Mouse (Mus musculus): ENCODE data around the gene Dennd2d. TPM values are rescaled to one million over a fixed set of nuclear protein-coding genes. Genes with fewer than 3 reads are reported as not detected.

The Dennd2d gene
- polyA plus RNA-seq, 1 experiment = 4.1 TPM

DNA sequence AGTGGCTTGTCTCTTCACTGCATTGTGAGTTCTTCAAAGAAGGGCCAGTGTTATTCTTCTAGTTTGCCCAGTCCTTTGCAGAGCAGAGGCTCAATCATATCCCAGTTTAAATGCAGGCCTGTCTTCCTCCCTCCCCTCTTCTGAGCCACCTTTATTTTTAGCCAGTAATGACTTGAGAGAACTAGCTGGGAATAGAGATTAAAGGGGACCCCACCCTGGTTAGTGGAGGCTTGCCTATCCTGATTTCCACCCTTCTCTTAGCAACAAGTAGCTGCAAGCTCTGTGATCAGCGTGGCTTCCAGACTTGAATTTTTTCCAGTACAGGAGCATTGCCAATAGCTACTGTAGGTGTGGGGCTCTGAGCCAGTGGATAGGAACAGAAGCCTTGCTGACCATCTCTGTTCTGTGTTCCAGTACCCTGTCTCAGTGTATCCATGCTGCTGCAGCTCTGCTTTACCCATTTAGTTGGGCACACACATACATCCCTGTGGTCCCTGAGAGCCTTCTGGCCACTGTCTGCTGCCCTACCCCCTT lies 12.3 kb downstream of the Dennd2d start:
- H3K4me3 ChIP-seq (ENCODE audit: insufficient read depth, low read length) = no peak overlapping the region
- TF ChIP-seq CTCF (IDR thresholded peaks at IDR 0.05; ENCODE audit: low read depth, low read length) = no peak
- no peak for TF ChIP-seq POLR2A (IDR thresholded peaks at IDR 0.05; ENCODE audit: borderline replicate concordance, low read depth, low read length)
- no peak overlapping the region for H3K27ac ChIP-seq (ENCODE audit: insufficient read depth, low read depth, low read length)
- peaks cover 46% of the 10 kb centered on the region for H3K4me1 ChIP-seq (ENCODE audit: control insufficient read depth, insufficient read depth, low read length)

DNA sequence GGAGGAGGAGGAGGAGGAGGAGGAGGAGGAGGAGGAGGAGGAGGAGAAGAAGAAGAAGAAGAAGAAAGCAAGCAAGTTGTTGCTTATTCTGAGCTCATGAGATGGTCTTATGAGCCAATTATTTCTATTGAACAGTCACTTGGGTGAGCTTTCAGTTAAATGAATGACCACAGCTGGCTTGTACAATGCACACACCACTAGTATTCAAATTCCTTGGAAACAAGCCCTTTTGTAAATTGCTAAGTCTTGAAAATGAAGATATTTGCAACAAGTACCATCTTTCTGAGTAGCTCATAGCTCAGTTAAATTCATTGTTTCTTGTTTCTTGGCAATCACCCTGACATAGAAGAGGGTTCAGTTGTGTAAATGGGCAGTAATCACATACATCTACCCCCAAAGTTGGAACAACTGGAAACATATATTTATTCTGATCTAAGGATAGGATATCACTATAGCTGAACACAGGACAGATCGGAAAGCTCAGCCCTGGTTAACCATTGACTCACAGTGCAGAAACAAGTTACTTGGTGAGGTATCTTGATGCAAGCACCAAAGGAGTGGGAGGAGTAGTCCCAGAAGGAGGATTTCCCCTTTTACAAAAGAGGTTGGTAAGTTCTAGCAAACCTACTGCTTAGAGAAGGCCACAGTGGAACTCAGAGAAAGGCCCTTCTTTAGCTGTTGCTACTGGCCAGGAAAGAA lies 13.3 kb downstream of the Dennd2d start:
- TF ChIP-seq CTCF (IDR thresholded peaks at IDR 0.05; ENCODE audit: low read depth, low read length) (no peak), POLR2A (IDR thresholded peaks at IDR 0.05; ENCODE audit: borderline replicate concordance, low read depth, low read length) (no peak)

GRCm38 (mm10) chr3:106496045-106496721 lies 14.0 kb downstream of the Dennd2d start:
- no peak for TF ChIP-seq POLR2A (IDR thresholded peaks at IDR 0.05; ENCODE audit: borderline replicate concordance, low read depth, low read length)
- no peak for TF ChIP-seq CTCF (IDR thresholded peaks at IDR 0.05; ENCODE audit: low read depth, low read length)
- Histone ChIP-seq H3K4me1 (ENCODE audit: control insufficient read depth, insufficient read depth, low read length) (peaks cover 46% of the 10 kb centered on the region), H3K27ac (ENCODE audit: insufficient read depth, low read depth, low read length) (peak overlapping the region; percentile 65)

More for the DNA sequence above, 13.3 kb downstream of the Dennd2d start:
- Histone ChIP-seq H3K27ac (ENCODE audit: insufficient read depth, low read depth, low read length) (peak overlapping the region; percentile 65), H3K4me1 (ENCODE audit: control insufficient read depth, insufficient read depth, low read length) (peaks cover 46% of the 10 kb centered on the region), H3K4me3 (ENCODE audit: insufficient read depth, low read length) (no peak overlapping the region)

DNA sequence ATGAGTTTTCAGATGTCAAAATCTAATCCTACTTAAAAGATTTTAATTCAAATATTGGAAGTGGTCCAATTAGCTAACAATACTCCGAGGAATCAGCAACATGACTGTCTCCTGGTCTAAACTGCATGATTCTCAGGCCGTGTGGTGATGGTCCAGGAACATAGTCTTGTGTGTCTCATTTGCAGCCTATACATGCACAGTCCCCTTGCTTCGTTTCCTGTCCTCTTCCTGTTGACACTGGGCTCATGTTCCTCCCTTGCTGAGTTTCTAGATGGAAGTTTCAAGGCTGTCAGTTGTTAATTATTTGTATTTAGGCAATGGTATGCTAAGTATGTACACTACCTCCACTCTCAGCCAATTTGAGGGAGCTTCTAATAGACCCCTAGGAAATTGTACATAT lies 14.8 kb downstream of the Dennd2d start:
- TF ChIP-seq POLR2A (IDR thresholded peaks at IDR 0.05; ENCODE audit: borderline replicate concordance, low read depth, low read length) = no peak
- Histone ChIP-seq H3K27ac (ENCODE audit: insufficient read depth, low read depth, low read length) (no peak overlapping the region), H3K4me1 (ENCODE audit: control insufficient read depth, insufficient read depth, low read length) (peaks cover 46% of the 10 kb centered on the region), H3K4me3 (ENCODE audit: insufficient read depth, low read length) (no peak overlapping the region)

More at GRCm38 (mm10) chr3:106496045-106496721, 14.0 kb downstream of the Dennd2d start:
- H3K4me3 ChIP-seq (ENCODE audit: insufficient read depth, low read length) = no peak overlapping the region

GRCm38 (mm10) chr3:106500510-106500909 lies 18.3 kb downstream of the Dennd2d start:
- Histone ChIP-seq H3K4me3 (ENCODE audit: insufficient read depth, low read length) (no peak overlapping the region), H3K4me1 (ENCODE audit: control insufficient read depth, insufficient read depth, low read length) (peaks cover 31% of the 10 kb centered on the region), H3K27ac (ENCODE audit: insufficient read depth, low read depth, low read length) (no peak overlapping the region)
- no peak for TF ChIP-seq POLR2A (IDR thresholded peaks at IDR 0.05; ENCODE audit: borderline replicate concordance, low read depth, low read length)

DNA sequence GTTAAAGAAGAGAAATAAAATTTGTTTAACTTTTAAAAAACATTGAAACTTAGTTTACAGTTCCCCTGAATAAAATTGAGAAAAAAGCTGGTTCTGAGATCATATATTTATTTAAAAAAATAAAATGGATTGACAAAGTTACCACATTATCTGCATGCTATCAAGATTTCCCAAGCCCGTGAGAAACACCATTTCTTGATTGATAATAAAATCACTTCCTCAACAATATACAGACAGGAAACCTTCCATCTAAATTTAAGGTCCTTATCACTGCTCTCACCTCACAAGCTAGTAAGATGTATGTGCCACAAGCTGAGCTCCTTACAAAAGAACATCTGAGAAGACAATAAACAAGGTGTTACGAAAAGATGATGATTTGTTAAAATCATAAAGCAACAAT lies 20.7 kb downstream of the Dennd2d start:
- no peak overlapping the region for H3K4me3 ChIP-seq (ENCODE audit: insufficient read depth, low read length)

GRCm38 (mm10) chr3:106510669-106511068 lies 28.5 kb downstream of the Dennd2d start:
- H3K4me1 ChIP-seq (ENCODE audit: control insufficient read depth, insufficient read depth, low read length) = no peaks in the 10 kb centered on the region
- no peak overlapping the region for H3K4me3 ChIP-seq (ENCODE audit: insufficient read depth, low read length)
- no peak for TF ChIP-seq POLR2A (IDR thresholded peaks at IDR 0.05; ENCODE audit: borderline replicate concordance, low read depth, low read length)
- TF ChIP-seq CTCF (IDR thresholded peaks at IDR 0.05; ENCODE audit: low read depth, low read length) = no peak
- no peak overlapping the region for H3K27ac ChIP-seq (ENCODE audit: insufficient read depth, low read depth, low read length)

More for the DNA sequence above, 20.7 kb downstream of the Dennd2d start:
- H3K4me1 ChIP-seq (ENCODE audit: control insufficient read depth, insufficient read depth, low read length) = peaks cover 11% of the 10 kb centered on the region
- H3K27ac ChIP-seq (ENCODE audit: insufficient read depth, low read depth, low read length) = no peak overlapping the region
- no peak for TF ChIP-seq POLR2A (IDR thresholded peaks at IDR 0.05; ENCODE audit: borderline replicate concordance, low read depth, low read length)

GRCm38 (mm10) chr3:106515016-106515415 lies 32.8 kb downstream of the Dennd2d start:
- TF ChIP-seq CTCF (IDR thresholded peaks at IDR 0.05; ENCODE audit: low read depth, low read length) (no peak), POLR2A (IDR thresholded peaks at IDR 0.05; ENCODE audit: borderline replicate concordance, low read depth, low read length) (no peak)
- H3K27ac ChIP-seq (ENCODE audit: insufficient read depth, low read depth, low read length) = no peak overlapping the region
- no peaks in the 10 kb centered on the region for H3K4me1 ChIP-seq (ENCODE audit: control insufficient read depth, insufficient read depth, low read length)
- no peak overlapping the region for H3K4me3 ChIP-seq (ENCODE audit: insufficient read depth, low read length)

DNA sequence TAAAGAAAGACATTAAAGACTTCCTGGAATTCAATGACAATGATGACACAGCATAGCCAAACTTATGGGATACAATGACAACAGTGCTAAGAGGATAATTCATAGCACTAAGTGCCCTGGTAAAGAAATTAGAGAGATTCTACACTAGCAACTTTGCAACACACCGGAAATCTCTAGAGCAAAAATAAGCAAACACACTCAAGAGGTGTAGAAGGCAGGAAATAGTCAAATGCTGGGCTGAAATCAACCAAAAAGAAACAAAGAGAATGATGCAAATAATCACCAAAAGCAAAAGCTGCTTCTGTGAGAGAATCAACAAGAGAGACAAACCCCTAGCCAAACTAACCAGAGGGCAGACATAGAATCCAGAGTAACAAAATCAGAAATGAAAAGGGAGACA lies 40.5 kb downstream of the Dennd2d start:
- no peak overlapping the region for H3K27ac ChIP-seq (ENCODE audit: insufficient read depth, low read depth, low read length)
- no peak overlapping the region for H3K4me3 ChIP-seq (ENCODE audit: insufficient read depth, low read length)
- TF ChIP-seq POLR2A (IDR thresholded peaks at IDR 0.05; ENCODE audit: borderline replicate concordance, low read depth, low read length) (no peak), CTCF (IDR thresholded peaks at IDR 0.05; ENCODE audit: low read depth, low read length) (no peak)
- H3K4me1 ChIP-seq (ENCODE audit: control insufficient read depth, insufficient read depth, low read length) = no peaks in the 10 kb centered on the region

DNA sequence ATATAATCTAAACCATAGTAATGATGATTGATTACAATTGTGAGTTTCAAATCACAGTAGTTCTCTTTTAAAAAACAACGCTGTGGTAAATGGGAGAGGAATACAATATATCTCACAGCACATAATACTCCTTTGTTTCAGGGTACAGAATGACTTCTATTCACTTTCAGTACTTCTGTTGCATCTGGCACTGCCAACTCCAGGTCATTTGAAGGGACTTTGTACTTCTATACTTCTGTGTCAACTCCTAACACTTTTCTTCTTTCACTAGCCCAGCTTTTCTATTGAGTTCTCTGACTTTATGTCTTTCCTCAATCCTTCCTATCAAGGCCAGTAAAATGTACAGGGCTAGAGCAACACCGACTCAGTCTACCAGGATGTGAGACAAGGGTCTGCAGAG lies 44.2 kb downstream of the Dennd2d start:
- Histone ChIP-seq H3K4me3 (ENCODE audit: insufficient read depth, low read length) (no peak overlapping the region), H3K27ac (ENCODE audit: insufficient read depth, low read depth, low read length) (no peak overlapping the region), H3K4me1 (ENCODE audit: control insufficient read depth, insufficient read depth, low read length) (no peaks in the 10 kb centered on the region)
- TF ChIP-seq CTCF (IDR thresholded peaks at IDR 0.05; ENCODE audit: low read depth, low read length) (no peak), POLR2A (IDR thresholded peaks at IDR 0.05; ENCODE audit: borderline replicate concordance, low read depth, low read length) (no peak)

Data from bone marrow macrophage, adult 2 months (primary cell).